Mouse (Mus musculus) MEL (cell line): ENCODE data around the gene Abcd2.

ENCODE experiments used
- CTCF ChIP-seq, 3 experiments: IDR thresholded peaks in 2 of 3; conservative IDR thresholded peaks in 1 of 3; 2 replicates each; pipeline ENCODE4 v1.5.1; 2011 to 2012; ENCODE audit warnings: low read length in 3 of 3, low read depth in 2 of 3, mild to moderate bottlenecking in 2 of 3, improper control_type of control experiment in 1 of 3, inconsistent platforms in 1 of 3, mixed read lengths in 1 of 3, moderate library complexity in 1 of 3; ENCODE audit not compliant: control insufficient read depth in 1 of 3, insufficient read depth in 1 of 3, poor library complexity in 1 of 3, severe bottlenecking in 1 of 3
- HCFC1 ChIP-seq: IDR thresholded peaks from 2 replicates; pipeline ENCODE4 v1.6.1; 2012; ENCODE audit warnings: low read depth, mild to moderate bottlenecking, inconsistent platforms, low read length, improper control_type of control experiment, moderate library complexity
- KAT2A ChIP-seq: conservative IDR thresholded peaks from 2 replicates; pipeline ENCODE4 v1.6.1; 2012; ENCODE audit warnings: low read depth, low read length, improper control_type of control experiment, inconsistent platforms
- MAFK ChIP-seq: IDR thresholded peaks from 2 replicates; pipeline ENCODE4 v1.6.1; 2011; ENCODE audit warnings: low read depth, mild to moderate bottlenecking, low read length, improper control_type of control experiment, borderline replicate concordance
- MAZ ChIP-seq: IDR thresholded peaks from 2 replicates; pipeline ENCODE4 v1.6.1; 2012; ENCODE audit warnings: low read depth, mild to moderate bottlenecking, inconsistent platforms, low read length, improper control_type of control experiment
- NELFE ChIP-seq: IDR thresholded peaks from 2 replicates; pipeline ENCODE4 v1.6.1; 2011; ENCODE audit warnings: low read depth, low read length, improper control_type of control experiment
- POLR2AphosphoS2 ChIP-seq: IDR thresholded peaks from 2 replicates; pipeline ENCODE4 v1.6.1; 2011; ENCODE audit warnings: low read length, improper control_type of control experiment
- USF2 ChIP-seq, 2 experiments: IDR thresholded peaks; 2 replicates each; pipeline ENCODE4 v1.6.1; 2011 to 2012; ENCODE audit warnings: improper control_type of control experiment in 2 of 2, low read length in 2 of 2, borderline replicate concordance in 1 of 2, inconsistent platforms in 1 of 2, low read depth in 1 of 2, mild to moderate bottlenecking in 1 of 2; ENCODE audit not compliant: insufficient read depth in 1 of 2

DNA sequence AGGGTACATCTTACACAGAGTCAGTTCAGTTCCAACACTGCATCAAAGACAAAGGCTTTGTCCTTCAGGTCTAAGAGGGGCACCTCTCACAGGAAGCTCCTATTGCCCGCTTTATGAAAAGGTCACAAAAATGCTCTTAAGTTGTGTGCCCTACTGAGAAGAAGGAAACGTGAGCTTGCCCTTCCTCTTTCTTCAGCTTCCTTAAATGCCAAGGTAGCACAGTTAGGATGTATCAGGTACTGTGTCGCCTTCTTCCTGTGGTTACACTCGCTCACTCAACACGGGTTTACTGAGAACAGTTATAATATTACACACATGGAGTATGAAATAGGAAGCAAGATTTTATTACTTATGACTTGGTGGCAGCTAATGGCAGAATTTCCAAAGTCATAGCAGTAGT is 45.7 kb upstream of the Abcd2 start:
- TF ChIP-seq HCFC1 = no peak
- TF ChIP-seq CTCF (IDR thresholded peaks at IDR 0.05 in 2 of 3, conservative IDR thresholded peaks at IDR 0.05 in 1 of 3; ENCODE audit: control insufficient read depth in 1 of 3, insufficient read depth in 1 of 3, low read depth in 2 of 3, low read length in 3 of 3, poor library complexity in 1 of 3, severe bottlenecking in 1 of 3) = no peak
- TF ChIP-seq MAZ = no peak
- no peak for TF ChIP-seq KAT2A
- TF ChIP-seq USF2 (IDR thresholded peaks at IDR 0.05; ENCODE audit: borderline replicate concordance in 1 of 2, insufficient read depth in 1 of 2, low read depth in 1 of 2, low read length in 2 of 2) = no peak
- no peak for TF ChIP-seq POLR2AphosphoS2
- TF ChIP-seq NELFE = no peak
- TF ChIP-seq MAFK = no peak
